Mouse (Mus musculus): ENCODE data around the gene C1qb.
A peak's percentile ranks its signal among the peaks of the same experiment; 100 is the strongest.

Gene C1qb

GRCm38 (mm10) chr4:136893691-136894543, 7.9 kb upstream of the C1qb start:
- DNase-seq = peak; percentile 31

- DNase-seq = no peak
Measured at GRCm38 (mm10) chr4:136892811-136893210, 6.8 kb upstream of the C1qb start, which contains the start of gene C1qc. Gene C1qc, minus strand, starts transcription at chr4:136893065.

- DNase-seq = no peak
Measured at GRCm38 (mm10) chr4:136892371-136892770, 6.4 kb upstream of the C1qb start.

- no peak for DNase-seq
Measured at GRCm38 (mm10) chr4:136891115-136891514, 5.1 kb upstream of the C1qb start.

- DNase-seq = no peak
Measured at GRCm38 (mm10) chr4:136889981-136890380, 4.0 kb upstream of the C1qb start.

GRCm38 (mm10) chr4:136887714-136888113, 1.7 kb upstream of the C1qb start:
- DNase-seq = no peak

- no peak for DNase-seq
Measured at GRCm38 (mm10) chr4:136878601-136879000, 7.4 kb downstream of the C1qb start.

GRCm38 (mm10) chr4:136878171-136878570, 7.8 kb downstream of the C1qb start:
- DNase-seq = no peak

- peak; percentile 18 for DNase-seq
Measured at GRCm38 (mm10) chr4:136876971-136877370, 9.0 kb downstream of the C1qb start.

GRCm38 (mm10) chr4:136875012-136875411, 11.0 kb downstream of the C1qb start:
- DNase-seq = no peak

GRCm38 (mm10) chr4:136868371-136868770, 17.6 kb downstream of the C1qb start:
- no peak for DNase-seq

GRCm38 (mm10) chr4:136867690-136868345, 18.2 kb downstream of the C1qb start:
- peak; percentile 18 for DNase-seq

- DNase-seq = no peak
Measured at GRCm38 (mm10) chr4:136865531-136865930, 20.5 kb downstream of the C1qb start.

- no peak for DNase-seq
Measured at GRCm38 (mm10) chr4:136864751-136865470, 21.1 kb downstream of the C1qb start.

GRCm38 (mm10) chr4:136863517-136863916, 22.5 kb downstream of the C1qb start:
- DNase-seq = no peak

GRCm38 (mm10) chr4:136862411-136862810, 23.6 kb downstream of the C1qb start:
- DNase-seq = no peak

GRCm38 (mm10) chr4:136861806-136862205, 24.2 kb downstream of the C1qb start:
- no peak for DNase-seq

GRCm38 (mm10) chr4:136860022-136860421, 26.0 kb downstream of the C1qb start:
- no peak for DNase-seq

GRCm38 (mm10) chr4:136855081-136855480, 30.9 kb downstream of the C1qb start:
- no peak for DNase-seq

- DNase-seq = no peak
Measured at GRCm38 (mm10) chr4:136852989-136853388, 33.0 kb downstream of the C1qb start.

GRCm38 (mm10) chr4:136852119-136852518, 33.9 kb downstream of the C1qb start:
- DNase-seq = no peak

- DNase-seq = no peak
Measured at GRCm38 (mm10) chr4:136848565-136848964, 37.4 kb downstream of the C1qb start.

GRCm38 (mm10) chr4:136847166-136847565, 38.8 kb downstream of the C1qb start:
- DNase-seq = no peak

GRCm38 (mm10) chr4:136842802-136843201, 43.2 kb downstream of the C1qb start:
- no peak for DNase-seq
